ENCODE assay signal across 24 mouse cellular contexts in genomic region chr10:44520189-44520588, GRCm38 (mm10). TPM values are rescaled to one million over a fixed set of nuclear protein-coding genes. Genes with fewer than 3 reads are reported as not detected.
DNase-seq lines count a peak whose midpoint lies in the region; ATAC-seq lines count a peak whose summit lies in the region.
"Had no signal": no experiment of that assay in that cellular context is flagged by ENCODE, and none has a peak within 500 bp of the region (broad histone marks: within the 10 kb centered on the region; RNA-seq: fewer than 3 reads in every experiment).

No protein-coding gene starts in this region.

- H3K36me3 ChIP-seq in intestine, embryonic 16.5 days (ENCODE audit: control insufficient read depth, insufficient read depth, low read length): no peaks in the 10 kb centered on the region
- no peaks in the 10 kb centered on the region for H3K36me3 ChIP-seq in hindbrain, embryonic 14.5 days (replicated peaks; ENCODE audit: control insufficient read depth, insufficient read depth)
- H3K36me3 ChIP-seq: embryonic facial prominence, embryonic 12.5 days; embryonic facial prominence, embryonic 15.5 days; hindbrain, embryonic 10.5 days; hindbrain, embryonic 13.5 days had no signal

- intact Hi-C loops in heart, postnatal 25 days (cut with DNase I): no loop called here

- ATAC-seq in intestine, embryonic 16.5 days: peak; percentile 86
- ATAC-seq in hindbrain, embryonic 14.5 days (ENCODE audit: low FRiP score): no peak
- ATAC-seq: forebrain, embryonic 14.5 days; forebrain, postnatal 0 days had no signal

- DNase-seq in heart, adult 11 months: peak; percentile 17
- DNase-seq in heart, postnatal 25 days (ENCODE audit: low spot score): no peak
- peak; percentile 44 for DNase-seq in ES-CJ7 (ENCODE audit: low read depth, low spot score)
- peak; percentile 59 for DNase-seq in ZHBTc4 (ENCODE audit: low read depth, low spot score)
- no peak for DNase-seq in hindbrain, embryonic 14.5 days (ENCODE audit: low spot score)
- DNase-seq in frontal cortex, postnatal 14 days (ENCODE audit: low spot score in 2 of 2): no peak
- no peak for DNase-seq in spleen, postnatal 14 days (ENCODE audit: low spot score in 2 of 2)
- DNase-seq: adrenal gland, postnatal 14 days; cerebellum, adult 11 months; cerebellum, adult 2 months; cerebellum, adult 9-11 months; cerebellum, postnatal 25 days; forebrain, postnatal 0 days; gastrocnemius, postnatal 25 days; heart, postnatal 36 days; kidney, adult 18-20 months had no signal

- WGBS in intestine, embryonic 16.5 days: 29% methylated on average over 6 of the region's 6 CpGs
- 30% methylated on average over 6 of the region's 6 CpGs for WGBS in hindbrain, embryonic 14.5 days

- H3K4me1 ChIP-seq in intestine, embryonic 16.5 days (ENCODE audit: control insufficient read depth, insufficient read depth, low read length): no peaks in the 10 kb centered on the region
- no peaks in the 10 kb centered on the region for H3K4me1 ChIP-seq in hindbrain, embryonic 14.5 days (replicated peaks; ENCODE audit: control insufficient read depth, insufficient read depth, low read length)
- H3K4me1 ChIP-seq: embryonic facial prominence, embryonic 12.5 days; embryonic facial prominence, embryonic 15.5 days; hindbrain, embryonic 13.5 days had no signal

- H3K27ac ChIP-seq in intestine, embryonic 16.5 days (ENCODE audit: low read length): no peak overlapping the region
- H3K27ac ChIP-seq in hindbrain, embryonic 14.5 days: no peak overlapping the region
- H3K27ac ChIP-seq: embryonic facial prominence, embryonic 12.5 days; embryonic facial prominence, embryonic 15.5 days; hindbrain, embryonic 10.5 days; hindbrain, embryonic 13.5 days had no signal

- no peak overlapping the region for H3K4me2 ChIP-seq in intestine, embryonic 16.5 days (ENCODE audit: low read depth, low read length)
- no peak overlapping the region for H3K4me2 ChIP-seq in hindbrain, embryonic 14.5 days (replicated peaks)
- H3K4me2 ChIP-seq: embryonic facial prominence, embryonic 12.5 days; embryonic facial prominence, embryonic 15.5 days; heart, embryonic 11.5 days; hindbrain, embryonic 13.5 days had no signal

- H3K9me3 ChIP-seq in intestine, embryonic 16.5 days (ENCODE audit: control insufficient read depth, low read length): no peaks in the 10 kb centered on the region
- no peaks in the 10 kb centered on the region for H3K9me3 ChIP-seq in hindbrain, embryonic 14.5 days (ENCODE audit: control insufficient read depth, low read length)
- H3K9me3 ChIP-seq: embryonic facial prominence, embryonic 12.5 days; embryonic facial prominence, embryonic 15.5 days; hindbrain, embryonic 10.5 days; hindbrain, embryonic 13.5 days had no signal

- no peak overlapping the region for H3K4me3 ChIP-seq in intestine, embryonic 16.5 days (ENCODE audit: low read length)
- no peak overlapping the region for H3K4me3 ChIP-seq in hindbrain, embryonic 14.5 days (replicated peaks; ENCODE audit: low read length)
- H3K4me3 ChIP-seq: embryonic facial prominence, embryonic 12.5 days; embryonic facial prominence, embryonic 15.5 days; hindbrain, embryonic 10.5 days; hindbrain, embryonic 13.5 days had no signal

- no peaks in the 10 kb centered on the region for H3K27me3 ChIP-seq in intestine, embryonic 16.5 days (replicated peaks; ENCODE audit: control insufficient read depth, insufficient read depth, low read length)
- H3K27me3 ChIP-seq in hindbrain, embryonic 14.5 days (ENCODE audit: control insufficient read depth, insufficient read depth, low read length): peaks cover 14% of the 10 kb centered on the region

- H3K9ac ChIP-seq in intestine, embryonic 16.5 days (ENCODE audit: low read depth, low read length): no peak overlapping the region
- H3K9ac ChIP-seq in hindbrain, embryonic 14.5 days: no peak overlapping the region
- H3K9ac ChIP-seq: embryonic facial prominence, embryonic 12.5 days; embryonic facial prominence, embryonic 15.5 days; forebrain, postnatal 0 days; hindbrain, embryonic 13.5 days had no signal

RNA-seq across cellular contexts. Expression of gene Prdm1, which starts 8.1 kb away (rescaled TPM):
- total RNA-seq in heart, postnatal 25 days (2021): 1 to 10 TPM; 1.8 to 2.9 TPM
- polyA plus RNA-seq in intestine, embryonic 16.5 days (2015; fragmentation: Nextera tagmentation; extraction: Ambion mirVana): 22.1 and 28.4 TPM in 2 replicates
- polyA plus RNA-seq in hindbrain, embryonic 14.5 days (2014; fragmentation: Nextera tagmentation; extraction: Ambion mirVana): 0.80 and 0.86 TPM in 2 replicates
- total RNA-seq: MEL had no signal

Comparison
In these comparisons a context has a peak if more than half of its experiments do, and no peak if none do; other contexts are left out.
1. DNase-seq: peak in heart, adult 11 months (single experiment), ES-CJ7 (single experiment) and ZHBTc4 (single experiment); none in heart, postnatal 25 days (single experiment), hindbrain, embryonic 14.5 days (single experiment), frontal cortex, postnatal 14 days (0 of 2) and spleen, postnatal 14 days (0 of 2).
2. RNA of gene Prdm1, which starts 8.1 kb away (polyA plus RNA-seq): 22.1 to 28.4 TPM in intestine, embryonic 16.5 days; 0.80 to 0.86 TPM in hindbrain, embryonic 14.5 days; every median in the first group is over 10 times any median in the second.